In the genomic region with DNA sequence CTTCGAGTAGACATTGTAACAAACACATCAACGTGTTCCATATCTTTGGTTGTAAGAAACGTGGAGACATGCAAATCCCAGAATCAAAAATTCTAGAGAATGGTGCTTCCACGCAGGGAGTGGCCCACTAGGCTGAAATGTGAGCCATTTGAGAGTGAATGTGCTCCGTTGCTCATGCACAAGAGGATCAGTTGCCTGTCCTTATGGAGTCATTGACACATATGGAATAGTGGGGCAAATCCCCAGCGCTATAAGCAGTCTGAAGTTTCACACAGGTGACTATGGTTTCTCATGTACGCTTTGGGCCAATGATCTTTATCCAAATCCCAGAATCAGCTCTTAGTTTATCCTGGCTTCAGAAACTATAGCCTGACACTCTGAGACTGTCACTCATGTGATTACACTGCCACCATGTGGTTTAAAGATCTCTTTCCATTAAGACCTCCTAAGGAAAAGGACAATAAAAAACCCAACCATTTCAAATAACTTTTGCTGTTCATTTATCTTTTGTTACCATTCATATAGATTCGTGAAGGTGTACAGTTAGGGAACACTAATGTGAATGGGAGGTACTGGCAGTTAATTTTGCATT, we compare ENCODE assay signal across 9 mouse cellular contexts.
A peak's percentile ranks its signal among the peaks of the same experiment; 100 is the strongest.
DNase-seq lines count a peak whose midpoint lies in the region; ATAC-seq lines count a peak whose summit lies in the region.
"Had no signal": no experiment of that assay in that cellular context is flagged by ENCODE, and none has a peak within 500 bp of the region (broad histone marks: within the 10 kb centered on the region; RNA-seq: fewer than 3 reads in every experiment).

No protein-coding gene starts in this region.

- WGBS in embryonic facial prominence, embryonic 11.5 days: 58% methylated on average over 8 of the region's 8 CpGs
- 60% methylated on average over 8 of the region's 8 CpGs for WGBS in embryonic facial prominence, embryonic 10.5 days
- 60% methylated on average over 8 of the region's 8 CpGs for WGBS in limb, embryonic 13.5 days
- 72% methylated on average over 8 of the region's 8 CpGs for WGBS in limb, embryonic 10.5 days
- 57% methylated on average over 8 of the region's 8 CpGs for WGBS in forebrain, embryonic 12.5 days
- WGBS in neural tube, embryonic 12.5 days: 64% methylated on average over 8 of the region's 8 CpGs

- no peaks in the 10 kb centered on the region for H3K4me1 ChIP-seq in embryonic facial prominence, embryonic 11.5 days (ENCODE audit: control insufficient read depth, insufficient read depth, low read length)
- H3K4me1 ChIP-seq in embryonic facial prominence, embryonic 10.5 days: no peaks in the 10 kb centered on the region
- no peaks in the 10 kb centered on the region for H3K4me1 ChIP-seq in limb, embryonic 13.5 days
- no peaks in the 10 kb centered on the region for H3K4me1 ChIP-seq in limb, embryonic 10.5 days
- no peaks in the 10 kb centered on the region for H3K4me1 ChIP-seq in forebrain, embryonic 12.5 days
- no peaks in the 10 kb centered on the region for H3K4me1 ChIP-seq in neural tube, embryonic 12.5 days
- H3K4me1 ChIP-seq: embryonic facial prominence, embryonic 15.5 days had no signal

- peak; percentile 71 for DNase-seq in embryonic facial prominence, embryonic 11.5 days (ENCODE audit: low spot score)
- DNase-seq in embryonic facial prominence, embryonic 10.5 days (ENCODE audit: low spot score): no peak
- DNase-seq in limb, embryonic 10.5 days (ENCODE audit: low spot score): no peak
- no peak for DNase-seq in thymus, postnatal 25 days
- DNase-seq in thymus, postnatal 14 days: no peak

- H3K27me3 ChIP-seq in embryonic facial prominence, embryonic 11.5 days (ENCODE audit: control insufficient read depth, insufficient read depth, low read length): no peaks in the 10 kb centered on the region
- no peaks in the 10 kb centered on the region for H3K27me3 ChIP-seq in embryonic facial prominence, embryonic 10.5 days (replicated peaks; ENCODE audit: low read depth, poor library complexity, severe bottlenecking)
- peaks cover 6% of the 10 kb centered on the region; the same call in 1 of the 2 replicates for H3K27me3 ChIP-seq in limb, embryonic 13.5 days
- peaks cover 5% of the 10 kb centered on the region; the same call in 1 of the 2 replicates for H3K27me3 ChIP-seq in limb, embryonic 10.5 days (ENCODE audit: low read depth, poor library complexity, severe bottlenecking)
- peaks cover 3% of the 10 kb centered on the region; the same call in 1 of the 2 replicates for H3K27me3 ChIP-seq in forebrain, embryonic 12.5 days
- no peaks in the 10 kb centered on the region for H3K27me3 ChIP-seq in neural tube, embryonic 12.5 days (replicated peaks)

- no peak for ATAC-seq in embryonic facial prominence, embryonic 11.5 days (replicated peaks; ENCODE audit: insufficient number of reproducible peaks, low FRiP score, low TSS enrichment, low read depth)
- 0 out of 2 replicates have a peak, but pooled peaks have one; percentile 54 for ATAC-seq in limb, embryonic 13.5 days (ENCODE audit: low FRiP score, low read depth)
- peak; percentile 73 for ATAC-seq in forebrain, embryonic 12.5 days (ENCODE audit: low FRiP score)
- 0 out of 2 replicates have a peak, but pooled peaks have one; percentile 65 for ATAC-seq in neural tube, embryonic 12.5 days (ENCODE audit: low FRiP score, low read depth)

- H3K4me2 ChIP-seq in embryonic facial prominence, embryonic 11.5 days (ENCODE audit: low read depth, low read length): no peak overlapping the region
- no peak overlapping the region for H3K4me2 ChIP-seq in limb, embryonic 13.5 days (replicated peaks)
- no peak overlapping the region for H3K4me2 ChIP-seq in forebrain, embryonic 12.5 days
- no peak overlapping the region for H3K4me2 ChIP-seq in neural tube, embryonic 12.5 days (replicated peaks)
- H3K4me2 ChIP-seq: embryonic facial prominence, embryonic 15.5 days had no signal

- H3K9me3 ChIP-seq in embryonic facial prominence, embryonic 11.5 days (replicated peaks; ENCODE audit: control insufficient read depth, low read length): no peaks in the 10 kb centered on the region
- H3K9me3 ChIP-seq in embryonic facial prominence, embryonic 10.5 days: no peaks in the 10 kb centered on the region
- no peaks in the 10 kb centered on the region for H3K9me3 ChIP-seq in limb, embryonic 13.5 days
- no peaks in the 10 kb centered on the region for H3K9me3 ChIP-seq in limb, embryonic 10.5 days (replicated peaks)
- H3K9me3 ChIP-seq in forebrain, embryonic 12.5 days: no peaks in the 10 kb centered on the region
- H3K9me3 ChIP-seq in neural tube, embryonic 12.5 days: no peaks in the 10 kb centered on the region
- H3K9me3 ChIP-seq: embryonic facial prominence, embryonic 15.5 days had no signal

- no peaks in the 10 kb centered on the region for H3K36me3 ChIP-seq in embryonic facial prominence, embryonic 11.5 days (replicated peaks; ENCODE audit: control insufficient read depth, insufficient read depth, low read depth, low read length)
- no peaks in the 10 kb centered on the region for H3K36me3 ChIP-seq in embryonic facial prominence, embryonic 10.5 days (replicated peaks)
- no peaks in the 10 kb centered on the region for H3K36me3 ChIP-seq in limb, embryonic 13.5 days
- no peaks in the 10 kb centered on the region for H3K36me3 ChIP-seq in limb, embryonic 10.5 days
- no peaks in the 10 kb centered on the region for H3K36me3 ChIP-seq in forebrain, embryonic 12.5 days (replicated peaks)
- no peaks in the 10 kb centered on the region for H3K36me3 ChIP-seq in neural tube, embryonic 12.5 days
- H3K36me3 ChIP-seq: embryonic facial prominence, embryonic 15.5 days had no signal

- H3K27ac ChIP-seq in embryonic facial prominence, embryonic 11.5 days (replicated peaks; ENCODE audit: low read depth, low read length): no peak overlapping the region
- no peak overlapping the region for H3K27ac ChIP-seq in embryonic facial prominence, embryonic 10.5 days (replicated peaks)
- no peak overlapping the region for H3K27ac ChIP-seq in limb, embryonic 13.5 days
- H3K27ac ChIP-seq in limb, embryonic 10.5 days: no peak overlapping the region
- no peak overlapping the region for H3K27ac ChIP-seq in forebrain, embryonic 12.5 days
- no peak overlapping the region for H3K27ac ChIP-seq in neural tube, embryonic 12.5 days
- H3K27ac ChIP-seq: embryonic facial prominence, embryonic 15.5 days had no signal

- H3K4me3 ChIP-seq in embryonic facial prominence, embryonic 11.5 days (ENCODE audit: low read depth, low read length): no peak overlapping the region
- H3K4me3 ChIP-seq in embryonic facial prominence, embryonic 10.5 days: no peak overlapping the region
- no peak overlapping the region for H3K4me3 ChIP-seq in limb, embryonic 13.5 days
- H3K4me3 ChIP-seq in limb, embryonic 10.5 days: no peak overlapping the region
- no peak overlapping the region for H3K4me3 ChIP-seq in forebrain, embryonic 12.5 days (replicated peaks)
- no peak overlapping the region for H3K4me3 ChIP-seq in neural tube, embryonic 12.5 days
- H3K4me3 ChIP-seq: embryonic facial prominence, embryonic 15.5 days had no signal

- H3K9ac ChIP-seq in embryonic facial prominence, embryonic 11.5 days (replicated peaks; ENCODE audit: low read length): no peak overlapping the region
- H3K9ac ChIP-seq in limb, embryonic 13.5 days: no peak overlapping the region
- no peak overlapping the region for H3K9ac ChIP-seq in forebrain, embryonic 12.5 days
- H3K9ac ChIP-seq in neural tube, embryonic 12.5 days: no peak overlapping the region
- H3K9ac ChIP-seq: embryonic facial prominence, embryonic 15.5 days had no signal
